Mouse (Mus musculus) lung, adult 2 months (tissue): ENCODE data around the gene Cnr2.

ENCODE experiments used
- CTCF ChIP-seq: fragments of 200-500 bp; IDR thresholded peaks from 2 replicates; pipeline ENCODE4 v1.5.1; 2011; ENCODE audit warnings: mild to moderate bottlenecking, low read length, control low read depth; ENCODE audit not compliant: insufficient read depth
- POLR2A ChIP-seq: fragments of 200-500 bp; IDR thresholded peaks from 2 replicates; pipeline ENCODE4 v1.6.1; 2011; ENCODE audit warnings: low read depth, mild to moderate bottlenecking, control low read depth, low read length, borderline replicate concordance; ENCODE audit errors: extremely low read depth

GRCm38 (mm10) chr4:135912164-135912563 lies 17.0 kb downstream of the Cnr2 start:
- TF ChIP-seq CTCF, result no peak
- TF ChIP-seq POLR2A, result no peak
